Mouse (Mus musculus): Measurements from ENCODE around the gene Fam207a. TPM values are rescaled to one million over a fixed set of nuclear protein-coding genes. Genes with fewer than 3 reads are reported as not detected.

Fam207a gene
- polyA plus RNA-seq, 1 experiment: 10.4 TPM

DNA sequence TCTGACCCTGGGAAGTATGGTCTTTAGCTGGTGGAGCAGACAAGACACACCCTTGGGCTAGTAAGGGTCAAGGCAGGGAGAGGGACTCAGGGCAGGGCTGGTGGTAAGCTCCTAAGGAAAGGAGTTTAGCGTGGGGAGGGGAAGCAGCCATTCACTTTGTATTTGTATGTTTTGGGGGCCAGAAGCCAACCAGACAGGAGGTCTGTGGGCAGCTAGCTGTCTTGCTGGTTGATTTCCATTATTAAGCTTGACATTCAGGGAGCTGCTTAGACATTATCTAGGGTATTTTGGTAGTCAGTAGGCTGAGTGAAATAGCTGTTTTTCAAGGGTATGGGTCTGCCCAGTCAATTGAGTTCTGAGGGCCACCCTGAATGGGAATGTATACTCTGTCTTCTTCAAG is 77.6 kb downstream of the Fam207a start:
- no peak overlapping the region for H3K4me3 ChIP-seq (ENCODE audit: control insufficient read depth, low read depth, low read length)
- H3K27me3 ChIP-seq (ENCODE audit: control insufficient read depth, insufficient read depth, low read length): no peaks in the 10 kb centered on the region
- no peaks in the 10 kb centered on the region for H3K36me3 ChIP-seq (ENCODE audit: control insufficient read depth, insufficient read depth, low read length)
- no peak for TF ChIP-seq POLR2A (IDR thresholded peaks at IDR 0.05; ENCODE audit: control insufficient read depth, low read depth, low read length)
- H3K27ac ChIP-seq (ENCODE audit: control insufficient read depth, insufficient read depth, low read depth, low read length): no peak overlapping the region
- H3K4me1 ChIP-seq (ENCODE audit: control insufficient read depth, insufficient read depth, low read length): no peaks in the 10 kb centered on the region; the same call in none of the 2 replicates

Other genes starting within 250 kb of the Fam207a start
- gene Adarb1, start 97.5 kb downstream of the Fam207a start, polyA plus RNA-seq (2012; rRNA removed): 10.9 and 12.9 TPM in 2 replicates
- 0.77 and 0.81 TPM in 2 replicates for gene Itgb2, start 14.5 kb upstream of the Fam207a start, polyA plus RNA-seq (2012; rRNA removed)
- gene Pttg1ip, start 65.9 kb upstream of the Fam207a start, polyA plus RNA-seq (2012; rRNA removed): 127 and 131 TPM in 2 replicates
- 83.1 and 88.6 TPM in 2 replicates for gene Sumo3, start 90.3 kb upstream of the Fam207a start, polyA plus RNA-seq (2012; rRNA removed)
- gene Gm49325, start 90.4 kb upstream of the Fam207a start, polyA plus RNA-seq (2012; rRNA removed): 0.72 TPM in 1 of 2 replicates, not detected in the other
- gene Ube2g2, start 106.5 kb upstream of the Fam207a start, polyA plus RNA-seq (2012; rRNA removed): 66.1 and 70.3 TPM in 2 replicates
- 0.07 and 0.73 TPM in 2 replicates for gene Tspear, start 170.8 kb upstream of the Fam207a start, polyA plus RNA-seq (2012; rRNA removed)
- not detected in 2 replicates for gene Gm19402, start 175.0 kb upstream of the Fam207a start, polyA plus RNA-seq (2012; rRNA removed)
- gene Gm9508, start 181.4 kb upstream of the Fam207a start, polyA plus RNA-seq (2012; rRNA removed): not detected in 2 replicates
- not detected in 2 replicates for gene Gm10272, start 190.8 kb upstream of the Fam207a start, polyA plus RNA-seq (2012; rRNA removed)
- not detected in 2 replicates for gene Gm10024, start 195.7 kb upstream of the Fam207a start, polyA plus RNA-seq (2012; rRNA removed)
- gene Gm10142, start 200.0 kb upstream of the Fam207a start, polyA plus RNA-seq (2012; rRNA removed): not detected in 2 replicates
- gene Krtap12-1, start 204.8 kb upstream of the Fam207a start, polyA plus RNA-seq (2012; rRNA removed): not detected in 2 replicates
- not detected in 2 replicates for gene Gm10100, start 210.7 kb upstream of the Fam207a start, polyA plus RNA-seq (2012; rRNA removed)
- not detected in 2 replicates for gene Gm18596, start 226.9 kb upstream of the Fam207a start, polyA plus RNA-seq (2012; rRNA removed)
- not detected in 2 replicates for gene Gm9736, start 235.6 kb upstream of the Fam207a start, polyA plus RNA-seq (2012; rRNA removed)
- not detected in 2 replicates for gene Gm3233, start 243.9 kb upstream of the Fam207a start, polyA plus RNA-seq (2012; rRNA removed)